Mouse (Mus musculus) CD4-positive, CD25-positive, alpha-beta regulatory T cell, adult 2 months (primary cell): Measurements from ENCODE around the gene Smndc1.
A peak's percentile ranks its signal among the peaks of the same experiment; 100 is the strongest.

Experiments
- DNase-seq: peaks from one replicate; pipeline ENCODE4 v3.0.0-alpha.2; 2012; ENCODE audit warnings: low read depth, low spot score

Gene Smndc1

DNA sequence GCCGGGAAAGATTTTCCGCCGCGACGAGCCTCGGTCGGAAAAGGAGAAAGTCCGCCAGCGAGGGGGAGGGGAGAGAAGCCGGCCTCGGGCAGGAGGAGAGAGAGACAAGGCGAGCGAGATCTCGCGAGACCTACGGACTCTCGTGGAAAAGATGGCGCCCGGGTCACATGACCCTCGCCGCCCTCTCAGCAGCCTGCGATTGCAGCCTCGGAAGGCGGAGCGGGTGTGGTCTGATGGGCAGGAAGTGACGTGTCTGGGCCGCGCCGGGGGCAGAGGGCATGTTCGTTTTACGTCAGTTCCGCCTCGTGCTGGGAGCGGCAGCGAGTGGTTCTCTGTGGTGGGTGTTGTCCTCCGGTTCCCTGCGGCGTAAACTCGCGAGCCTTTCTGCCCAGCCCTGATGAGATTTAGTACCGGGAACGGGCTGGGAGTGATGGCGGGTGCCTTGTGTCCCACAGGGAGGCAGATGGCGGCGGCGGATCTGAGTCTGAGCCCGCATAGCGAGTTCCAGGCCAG lies at the start of gene Smndc1:
Smndc1 (minus strand) TSS at position 84 of the 513 bp plus-strand sequence.
- DNase-seq = peak; percentile 100

DNA sequence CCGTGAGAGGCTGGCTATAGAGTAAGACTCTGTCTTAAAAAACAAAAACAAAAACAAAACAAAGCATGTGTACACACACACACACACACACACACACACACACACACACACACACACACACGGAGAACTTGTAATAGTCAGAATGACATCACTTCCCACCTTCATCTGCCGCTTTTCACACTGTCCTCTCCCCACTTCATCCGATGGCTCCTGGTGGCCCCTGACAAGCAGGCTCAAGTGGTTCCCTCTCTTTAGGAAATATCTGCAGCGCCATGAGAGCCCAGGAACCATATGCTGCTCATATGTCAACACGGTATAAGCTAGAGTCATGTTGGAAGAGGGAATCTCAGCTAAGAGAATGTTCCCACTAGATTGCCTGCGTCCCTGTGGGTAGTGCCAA lies 49.0 kb upstream of the Smndc1 start:
- DNase-seq = no peak

DNA sequence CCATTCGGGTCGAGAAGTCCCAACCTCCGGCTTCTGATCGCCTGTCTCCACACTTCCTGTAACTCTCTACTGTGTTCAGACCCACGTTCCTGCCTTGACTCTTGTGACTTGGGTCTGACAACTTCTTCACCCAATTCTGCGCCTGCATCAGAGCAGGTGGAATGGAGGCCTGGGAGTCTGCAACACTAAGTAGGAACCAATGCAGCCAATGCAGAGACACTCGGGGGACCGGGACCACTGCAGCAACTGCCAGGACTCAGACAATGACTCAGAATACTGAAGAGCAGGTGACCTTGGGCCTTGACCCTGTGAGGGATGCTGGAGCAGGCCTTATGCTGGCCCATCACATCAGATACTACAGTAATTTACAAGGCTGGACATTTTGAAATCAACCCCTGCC lies 47.6 kb upstream of the Smndc1 start:
- DNase-seq = no peak

- DNase-seq = no peak
Observed at GRCm38 (mm10) chr19:53437311-53437958, 47.1 kb upstream of the Smndc1 start.

DNA sequence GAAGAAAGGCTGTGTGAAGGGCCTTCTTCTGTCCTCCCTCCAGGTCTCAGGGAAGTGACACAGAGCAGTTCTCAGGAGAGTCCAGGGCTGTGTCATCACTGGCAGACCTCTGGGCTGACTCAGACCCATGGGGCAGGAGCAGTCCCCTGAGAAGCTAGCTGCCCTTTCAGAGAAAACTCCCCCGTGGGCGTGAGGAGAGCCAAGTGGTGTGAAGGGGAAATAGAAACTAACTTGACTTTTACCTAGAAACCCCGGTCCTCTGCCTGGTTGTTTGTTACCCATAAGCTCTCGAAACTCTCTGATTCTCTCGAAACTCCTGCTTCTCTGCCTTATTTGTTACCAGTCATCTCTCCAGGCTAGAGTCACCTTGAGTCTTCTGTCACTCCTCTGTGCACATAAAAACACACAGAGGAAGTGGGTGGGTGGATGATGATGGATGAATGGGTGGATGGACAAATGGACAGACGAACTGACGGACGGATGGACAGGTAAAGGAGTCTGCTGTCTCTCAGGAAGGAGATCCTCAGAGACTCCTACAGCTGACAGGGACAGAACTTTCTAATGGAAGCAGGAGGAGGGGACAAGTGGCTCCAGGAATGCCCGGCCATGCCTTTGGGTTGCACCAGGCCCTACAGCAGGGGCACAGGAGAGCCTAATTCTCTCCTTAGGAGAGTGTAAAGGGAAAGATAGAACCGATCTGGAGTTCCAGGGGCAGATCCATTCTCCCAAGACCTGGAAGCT lies 43.7 kb upstream of the Smndc1 start:
- peak; percentile 72 for DNase-seq

DNA sequence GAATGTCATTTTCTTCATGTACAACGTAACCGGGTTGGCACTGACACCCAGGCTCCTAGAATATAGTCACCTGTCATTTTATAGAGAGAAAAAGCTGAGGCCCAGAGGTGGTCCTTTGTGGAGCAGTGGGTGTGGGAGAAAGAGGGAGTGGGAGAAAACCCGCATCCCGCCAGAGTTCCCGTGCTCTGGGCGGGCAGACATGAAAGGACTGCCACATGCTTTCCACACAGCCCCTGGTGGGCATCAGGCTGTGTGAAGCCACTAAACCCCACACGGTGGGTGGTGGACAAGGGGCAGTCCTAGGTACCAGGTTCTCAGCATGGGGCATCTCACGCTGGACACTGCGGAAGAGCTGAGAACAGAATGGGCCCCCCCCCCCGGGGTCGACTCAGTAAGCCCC lies 40.6 kb upstream of the Smndc1 start:
- no peak for DNase-seq

GRCm38 (mm10) chr19:53430356-53430755 lies 40.0 kb upstream of the Smndc1 start:
- DNase-seq = no peak

DNA sequence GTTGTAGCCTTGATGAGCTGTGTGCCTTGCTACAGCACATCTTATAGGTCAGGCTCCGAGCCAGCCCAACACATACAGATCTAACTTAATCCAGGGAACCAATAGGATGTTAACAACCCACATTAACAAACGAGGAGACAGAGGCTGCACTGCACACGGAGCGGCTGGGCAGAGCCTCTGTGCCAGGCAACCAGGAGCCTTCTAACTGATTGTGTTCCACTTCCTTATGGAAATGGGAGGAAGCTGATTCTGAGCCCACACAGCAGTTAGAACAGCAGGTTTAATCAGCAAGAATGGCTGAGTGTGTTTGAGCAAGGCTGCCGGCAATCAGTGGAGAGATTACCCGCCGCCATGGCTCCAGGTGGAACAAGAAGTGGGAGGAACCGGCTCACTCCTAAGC lies 37.4 kb upstream of the Smndc1 start:
- no peak for DNase-seq

DNA sequence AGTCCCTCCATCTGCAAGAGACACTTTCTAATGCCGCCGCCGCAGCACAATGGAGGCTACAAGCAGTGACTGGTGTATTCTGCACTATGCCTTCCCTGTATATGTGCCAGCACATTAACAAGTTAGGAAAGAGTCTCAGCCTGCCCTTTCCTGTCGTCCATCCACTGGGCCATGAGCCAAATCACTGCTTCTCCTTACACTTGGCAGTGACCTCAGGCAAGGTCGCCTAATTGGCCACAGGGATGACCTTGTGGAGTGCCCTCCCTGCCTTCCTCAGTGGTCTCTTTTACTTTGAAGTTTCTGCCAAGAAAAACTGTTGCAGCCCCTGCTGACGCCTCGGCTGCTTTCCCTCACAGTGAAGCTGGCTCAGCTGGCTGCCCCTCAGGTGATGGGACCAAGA lies 37.0 kb upstream of the Smndc1 start:
- no peak for DNase-seq

DNA sequence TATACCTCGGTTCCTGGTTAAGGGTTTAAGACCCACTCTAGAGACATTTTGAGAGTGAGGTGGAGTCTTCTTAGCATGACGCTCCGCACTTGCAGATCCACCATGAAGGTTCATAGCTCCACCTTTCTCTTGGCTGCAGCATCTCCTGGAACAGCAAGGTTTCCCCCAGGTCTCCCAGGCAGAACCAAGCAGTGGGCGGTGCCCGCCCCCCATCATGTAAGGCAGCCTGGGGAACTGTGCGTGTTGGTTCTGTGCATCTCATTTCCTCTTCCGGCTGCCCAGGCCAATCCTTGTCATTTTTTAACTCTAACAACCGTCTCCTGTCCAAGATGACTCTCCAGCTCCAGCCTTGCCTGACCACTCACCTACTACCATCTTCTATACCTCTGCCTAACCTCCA lies 35.4 kb upstream of the Smndc1 start:
- DNase-seq = no peak

DNA sequence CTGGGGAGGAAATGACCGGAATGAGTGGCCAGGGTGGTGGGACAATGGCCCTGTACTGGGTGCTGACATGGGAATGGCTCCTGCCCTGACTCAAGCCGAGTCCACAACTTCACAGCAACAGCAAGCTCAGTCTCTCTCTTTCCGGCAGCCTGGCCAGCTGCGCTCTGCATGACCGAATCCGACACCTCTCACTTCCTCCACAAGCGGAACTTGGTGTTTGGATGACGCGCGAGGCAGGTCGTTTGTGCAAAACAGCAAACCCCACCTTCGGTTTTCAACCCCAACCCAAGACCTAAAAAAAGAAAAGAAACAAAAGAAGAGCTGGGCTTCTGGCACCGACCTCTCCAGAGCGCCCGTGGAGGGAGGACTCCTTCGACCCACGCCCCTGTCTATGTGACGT lies 34.3 kb upstream of the Smndc1 start:
- peak; percentile 96 for DNase-seq

- peak; percentile 87 for DNase-seq
Observed at GRCm38 (mm10) chr19:53423816-53424465, 33.6 kb upstream of the Smndc1 start.

- DNase-seq = peak; percentile 90
Observed at GRCm38 (mm10) chr19:53423341-53423753, 33.0 kb upstream of the Smndc1 start.

- peak; percentile 48 for DNase-seq
Observed at GRCm38 (mm10) chr19:53422358-53423308, 32.3 kb upstream of the Smndc1 start.

- DNase-seq = no peak
Observed at GRCm38 (mm10) chr19:53421583-53422188, 31.3 kb upstream of the Smndc1 start.

GRCm38 (mm10) chr19:53420924-53421582 lies 30.7 kb upstream of the Smndc1 start:
- DNase-seq = peak; percentile 89

DNA sequence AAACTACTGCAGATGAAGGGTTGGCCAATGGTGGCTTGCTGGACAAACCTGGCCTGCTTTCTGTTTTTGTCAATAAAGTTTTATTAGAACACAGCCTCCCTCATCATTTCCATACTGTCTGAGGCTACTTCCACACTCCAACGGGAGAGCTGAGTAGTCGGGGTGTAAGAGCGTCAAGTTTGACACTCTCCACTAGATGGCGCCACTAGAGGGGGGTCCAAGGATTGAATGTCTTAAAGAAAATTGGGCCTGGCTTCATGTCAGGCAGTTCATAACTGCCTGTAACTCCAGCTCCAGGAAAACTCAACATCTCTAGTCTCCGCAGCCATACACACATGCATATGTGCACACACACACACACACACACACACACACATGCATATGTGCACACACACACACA lies 29.5 kb upstream of the Smndc1 start:
- peak; percentile 91 for DNase-seq

DNA sequence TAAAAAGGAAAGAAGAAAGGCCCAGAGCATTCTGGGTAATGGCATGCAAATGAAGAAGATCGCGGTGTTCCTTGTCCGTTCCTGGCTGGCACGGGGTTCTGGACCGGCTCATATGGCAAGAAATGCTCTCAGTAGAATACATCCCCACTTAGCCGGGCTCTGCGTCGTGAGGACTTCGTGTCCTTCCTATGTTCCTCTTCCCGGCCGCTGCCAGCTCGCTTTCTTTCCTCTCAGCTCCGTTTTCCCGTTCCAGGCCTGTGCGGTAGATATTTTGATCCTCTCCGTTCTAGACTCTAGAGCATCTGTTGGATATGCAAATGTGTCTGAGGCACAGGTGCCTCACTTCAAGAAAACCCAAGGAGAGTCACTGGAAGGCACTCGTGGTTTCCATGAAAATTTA lies 24.8 kb upstream of the Smndc1 start:
- DNase-seq = no peak

- no peak for DNase-seq
Observed at GRCm38 (mm10) chr19:53414650-53415049, 24.3 kb upstream of the Smndc1 start.

- DNase-seq = no peak
Observed at GRCm38 (mm10) chr19:53413617-53414380, 23.4 kb upstream of the Smndc1 start.
